Mouse (Mus musculus) heart, adult 18-20 months (tissue): ENCODE data around the gene Gabrg2. TPM values are rescaled to one million over a fixed set of nuclear protein-coding genes. Genes with fewer than 3 reads are reported as not detected.
A peak's percentile ranks its signal among the peaks of the same experiment; 100 is the strongest.

Experiments used
- DNase-seq, 2 experiments: peaks; one replicate each; pipeline ENCODE4 v3.0.0; 2021 to 2022; ENCODE audit warnings: mixed read lengths in 1 of 2
- long read RNA-seq, 2 experiments: library from polyadenylated mRNA; stranded (forward); transcript quantifications; one replicate each; pipeline ENCODE4 v2.0.0; 2021
- total RNA-seq, 2 experiments: library from RNA; stranded (reverse); gene quantifications; 2 replicates each; pipeline ENCODE4 v1.2.3; 2021

Gabrg2 gene
- total RNA-seq: not detected
- long read RNA-seq, experiment 1: 0 reads
- long read RNA-seq, experiment 2: 0 reads

DNA sequence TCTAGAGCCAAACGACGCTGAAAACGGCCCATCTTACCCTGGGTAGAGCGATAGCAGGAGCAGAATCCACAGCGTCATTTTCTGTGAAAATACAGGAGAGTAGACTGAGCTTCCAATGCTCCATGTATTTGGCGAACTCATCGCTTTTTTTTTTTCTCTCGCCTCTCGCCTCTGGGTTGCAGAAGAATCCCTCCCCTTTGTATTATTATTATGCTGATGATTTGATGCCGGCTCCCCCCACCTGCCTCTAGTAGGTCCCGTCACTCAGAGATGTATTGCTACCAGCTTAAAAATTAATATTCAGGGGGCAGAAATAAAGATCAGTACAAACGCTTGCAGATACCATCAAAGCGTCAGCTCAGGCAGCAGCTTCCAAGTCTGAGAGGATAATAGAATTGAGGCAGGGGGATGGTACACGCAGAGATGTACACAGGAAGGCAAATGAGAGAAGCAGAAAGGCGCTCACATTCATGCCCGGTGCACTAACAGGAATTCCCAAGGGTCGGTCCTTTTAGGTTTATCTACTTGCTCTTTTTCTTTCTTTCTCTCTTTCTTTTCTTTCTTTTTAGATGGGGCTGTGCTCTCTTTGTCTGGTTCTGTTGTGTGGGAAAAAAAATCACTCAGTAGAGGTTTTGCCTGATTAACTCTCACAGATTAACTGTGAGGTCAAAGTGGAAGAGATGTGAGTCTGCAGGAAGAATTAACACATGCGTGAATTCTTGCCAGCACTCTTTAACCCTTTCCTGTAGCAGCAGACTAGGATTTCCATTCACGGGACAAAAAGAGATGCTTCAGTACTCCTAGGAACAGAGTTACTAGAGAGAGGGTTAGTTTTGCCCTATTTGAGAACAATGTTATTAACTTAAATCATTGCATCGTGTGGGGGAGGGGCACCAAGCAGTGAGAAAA lies at the start of gene Gabrg2:
Gene Gabrg2 (minus strand): TSS at position 668 of the 909 bp plus-strand sequence.
- no peak for DNase-seq

DNA sequence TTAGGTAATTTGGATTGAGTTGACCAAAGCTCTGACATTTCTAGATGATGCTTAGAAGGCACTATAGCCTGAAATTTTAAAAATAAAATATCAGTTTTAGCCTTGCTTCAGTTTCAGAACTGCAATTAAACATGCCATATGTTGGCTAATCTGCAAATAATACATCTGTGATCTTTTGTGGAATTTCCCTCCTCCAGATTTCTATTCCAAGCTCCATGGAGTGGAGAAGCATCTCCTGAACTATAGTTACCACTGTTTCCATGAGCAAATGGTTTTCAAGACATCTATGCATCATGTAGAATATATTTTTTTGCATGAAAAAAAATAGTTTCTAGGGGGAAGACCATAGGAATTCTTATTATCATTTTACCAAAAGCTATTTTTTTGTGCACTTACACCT lies 47.5 kb upstream of the Gabrg2 start:
- no peak for DNase-seq

DNA sequence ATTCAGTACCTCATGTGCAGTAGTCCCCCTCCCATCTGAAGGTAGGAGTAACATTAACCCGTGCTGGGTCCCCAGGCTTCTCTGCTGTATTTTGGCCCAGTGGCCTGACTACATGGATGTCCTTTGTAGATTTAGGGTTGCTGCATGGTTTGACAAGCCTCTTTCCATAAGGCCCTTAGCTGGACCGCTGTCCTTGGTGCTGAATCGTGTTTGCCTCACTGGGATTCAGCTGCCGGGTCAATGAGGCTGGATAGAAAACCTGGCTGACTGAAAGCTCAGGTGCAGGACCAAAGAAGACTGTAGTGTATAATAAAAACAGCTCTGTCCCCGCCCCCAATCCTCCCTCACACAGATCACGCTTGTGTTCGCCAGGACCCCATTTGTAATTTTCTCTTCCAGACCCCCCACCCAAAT lies 1.2 kb downstream of the Gabrg2 start:
- DNase-seq: peak; percentile 7 to 70

DNA sequence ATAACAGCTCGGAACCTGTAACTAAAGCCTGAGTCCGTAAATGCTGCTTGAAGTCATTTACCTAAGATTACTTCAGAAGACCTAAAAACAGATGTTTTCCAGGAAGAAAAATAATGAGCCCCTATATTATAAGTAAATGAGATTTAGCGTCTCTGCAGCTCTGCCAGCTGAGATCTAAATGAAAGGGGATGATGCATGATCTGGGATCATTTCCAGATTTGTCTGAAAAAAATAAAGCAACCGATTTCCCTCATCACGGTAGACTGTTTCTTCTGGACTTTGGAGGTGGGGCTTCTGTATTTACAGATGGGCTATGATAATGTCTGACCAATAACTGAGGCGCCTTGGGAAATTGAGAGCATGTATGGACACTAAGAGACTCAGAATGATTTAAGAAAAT lies 20.5 kb downstream of the Gabrg2 start:
- no peak for DNase-seq

DNA sequence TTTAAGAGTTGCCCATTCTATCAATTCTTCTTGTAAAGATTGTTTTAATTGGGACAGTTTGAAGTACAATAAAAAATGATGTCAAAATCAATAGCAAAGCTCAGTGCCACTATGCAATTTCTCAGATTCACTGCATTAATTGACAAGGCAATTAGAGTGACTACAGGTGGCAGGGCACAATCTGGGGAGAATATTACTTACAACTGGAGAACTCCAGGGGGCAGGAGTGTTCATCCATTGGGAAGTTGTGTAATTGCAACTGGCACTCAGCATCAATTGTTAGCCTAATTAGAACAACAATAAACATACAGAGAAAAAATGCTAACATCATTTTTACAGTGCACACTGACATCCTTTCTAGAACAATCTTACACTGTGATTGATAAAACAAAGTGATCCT lies 32.1 kb downstream of the Gabrg2 start:
- no peak for DNase-seq

DNA sequence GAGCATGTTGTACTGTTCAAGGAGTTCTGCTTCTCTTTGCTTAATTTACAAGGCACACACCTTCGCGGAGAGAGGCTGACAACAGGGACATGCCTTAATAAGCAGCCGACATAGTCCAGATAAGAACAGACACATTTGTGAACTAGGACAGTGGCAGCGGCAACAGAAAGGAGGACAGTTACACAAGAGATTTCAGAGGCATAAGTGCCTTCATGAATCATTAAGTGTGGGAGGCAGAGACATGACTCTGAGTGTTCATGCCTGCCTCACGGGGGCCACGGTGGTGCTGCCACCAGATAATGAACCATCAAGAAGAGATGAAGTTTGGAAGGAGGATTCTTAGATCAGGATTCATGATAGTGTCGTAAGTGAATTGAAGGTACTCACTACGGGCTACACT lies 38.0 kb downstream of the Gabrg2 start:
- peak in 1 of 2 experiments; percentile 3 for DNase-seq

DNA sequence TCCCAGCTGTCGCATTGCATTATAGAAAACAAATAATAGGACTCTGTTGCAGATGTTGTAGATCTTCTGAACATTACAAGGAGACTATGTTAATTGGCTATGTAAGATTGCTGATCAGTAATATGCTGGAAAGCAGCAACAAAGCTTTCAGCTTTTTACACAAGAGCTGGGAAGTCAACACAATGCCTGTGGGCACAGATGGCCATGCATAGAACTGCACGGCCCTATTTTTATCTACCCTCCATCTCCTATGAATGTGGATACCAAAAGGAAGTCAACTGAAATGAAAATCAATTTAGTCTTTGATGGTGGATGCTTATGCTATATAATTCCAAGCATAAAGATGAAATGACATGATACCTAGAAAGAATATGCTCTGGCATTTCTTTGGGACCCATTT lies 47.1 kb downstream of the Gabrg2 start:
- no peak for DNase-seq

DNA sequence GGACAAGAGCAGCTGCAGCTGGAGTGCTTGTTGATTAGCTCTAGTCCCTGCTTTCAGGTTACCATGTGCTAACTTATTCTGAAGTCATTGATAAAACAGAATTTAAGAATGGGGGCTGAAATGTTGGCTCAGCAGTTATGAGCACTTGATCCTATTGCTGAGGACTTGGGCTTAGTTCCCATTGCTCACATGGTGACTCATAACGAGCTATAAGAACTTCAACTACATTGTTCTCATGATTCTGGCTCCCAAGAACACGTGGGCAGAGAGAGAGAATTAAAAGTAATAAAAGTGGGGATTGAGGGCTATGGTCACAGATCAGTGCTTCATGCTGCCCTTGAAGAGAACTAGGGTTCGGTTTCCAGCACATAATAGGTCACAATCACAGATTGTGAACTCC lies 48.8 kb downstream of the Gabrg2 start:
- DNase-seq: no peak

DNA sequence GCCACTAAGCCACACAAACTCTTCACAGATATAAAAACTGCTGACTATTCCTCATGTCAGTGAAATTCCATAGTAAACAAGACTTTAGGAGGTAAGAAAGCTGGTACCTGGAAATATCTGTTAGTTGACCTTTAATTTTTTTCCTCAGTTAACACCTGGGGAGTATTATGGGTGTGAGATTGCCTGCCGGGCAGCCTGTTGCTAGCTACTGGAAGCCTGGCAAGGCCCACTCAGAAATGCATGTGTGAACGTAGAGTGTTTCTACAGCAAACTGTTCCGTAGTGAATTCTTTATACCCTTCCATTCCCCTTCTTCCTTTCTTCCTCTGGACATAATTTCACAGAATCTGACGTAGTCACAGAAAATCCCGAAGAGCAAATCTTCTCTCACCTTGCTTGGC lies 55.2 kb downstream of the Gabrg2 start:
- no peak for DNase-seq

DNA sequence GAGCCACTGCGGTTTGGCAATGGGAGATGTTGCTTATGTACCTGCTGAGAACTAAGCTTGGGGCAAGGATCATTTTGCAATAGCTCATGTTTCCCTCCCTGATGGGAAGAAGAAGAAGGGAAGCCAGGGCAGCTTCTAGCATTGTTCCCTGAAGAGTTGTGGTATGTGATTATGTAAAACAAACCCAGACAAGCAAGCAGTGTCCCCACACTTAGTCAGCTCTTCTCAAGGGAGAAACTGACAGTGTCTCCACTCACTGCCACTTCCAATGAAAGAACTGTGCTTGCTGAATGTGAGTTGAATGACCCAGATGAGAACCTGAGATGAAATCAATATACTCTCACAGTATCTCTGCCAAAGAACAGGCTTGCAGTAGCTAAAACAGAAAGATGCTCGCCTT lies 62.7 kb downstream of the Gabrg2 start:
- no peak for DNase-seq

DNA sequence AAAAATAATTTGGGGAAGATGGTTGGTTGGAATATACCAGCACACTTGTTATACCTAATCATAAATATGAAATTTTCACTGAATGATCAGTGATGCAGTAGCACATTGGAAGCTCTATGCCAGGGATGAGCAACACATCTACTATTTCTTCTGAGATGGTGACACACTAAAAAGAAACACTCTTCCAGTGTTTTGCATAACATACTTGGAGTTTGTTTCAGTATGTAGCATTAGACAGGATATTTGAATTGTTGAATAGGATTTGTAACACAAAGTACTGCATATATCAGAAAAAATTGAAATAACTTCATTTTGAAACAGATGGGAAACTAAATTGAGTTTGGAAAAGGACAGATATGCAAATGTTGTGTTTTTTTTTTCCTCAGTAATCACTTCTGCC lies 81.8 kb downstream of the Gabrg2 start:
- DNase-seq: no peak

DNA sequence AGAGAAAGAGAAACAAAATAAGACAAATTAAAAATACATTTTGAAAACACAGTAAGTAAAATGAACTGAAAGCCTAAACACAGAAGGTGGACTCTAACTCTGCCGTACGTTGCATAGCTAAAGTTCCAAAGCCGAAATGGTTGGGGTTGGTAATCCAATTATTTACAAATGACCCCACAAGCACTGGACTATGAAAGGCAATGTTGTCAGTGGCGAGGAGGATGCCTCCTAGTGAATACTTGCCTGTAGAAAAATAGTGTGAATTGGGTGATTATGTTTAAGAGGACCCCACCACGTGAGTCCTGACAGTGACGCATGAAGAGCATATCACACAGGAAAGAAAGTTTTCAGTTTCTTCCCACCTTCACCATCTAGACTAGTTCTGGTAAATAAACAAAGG lies 86.6 kb downstream of the Gabrg2 start:
- no peak for DNase-seq

DNA sequence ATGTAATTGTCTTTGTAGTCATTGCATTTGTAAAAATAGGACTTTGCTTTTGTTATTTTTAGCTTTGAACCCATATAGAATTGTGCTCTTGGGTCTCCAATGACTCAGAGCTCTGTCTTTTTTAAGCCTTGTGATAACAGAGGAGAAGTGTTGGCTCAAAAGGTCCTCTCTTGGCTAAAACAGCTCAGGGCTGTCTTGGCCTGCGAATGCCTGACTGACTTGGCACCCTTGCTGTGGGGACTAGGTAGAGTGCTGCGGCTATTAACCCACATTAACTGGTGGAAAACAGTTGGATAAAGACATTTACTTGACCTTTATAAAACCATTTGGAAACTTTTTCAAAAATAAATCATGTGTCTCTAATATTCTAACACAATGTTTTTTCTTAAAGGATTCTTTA lies 97.0 kb downstream of the Gabrg2 start:
- peak; percentile 38 to 76 for DNase-seq

Other genes starting within 250 kb of the Gabrg2 start
- 1 to 10 TPM; 1.2 to 4.0 TPM for gene Gabra1, start 182.1 kb upstream of the Gabrg2 start, total RNA-seq